Mouse (Mus musculus) lung, adult 2 months (tissue): ENCODE data around the gene Galntl6.

Source experiments
- CTCF ChIP-seq: fragments of 200-500 bp; IDR thresholded peaks from 2 replicates; pipeline ENCODE4 v1.5.1; 2011; ENCODE audit warnings: mild to moderate bottlenecking, low read length, control low read depth; ENCODE audit not compliant: insufficient read depth
- POLR2A ChIP-seq: fragments of 200-500 bp; IDR thresholded peaks from 2 replicates; pipeline ENCODE4 v1.6.1; 2011; ENCODE audit warnings: low read depth, mild to moderate bottlenecking, control low read depth, low read length, borderline replicate concordance; ENCODE audit errors: extremely low read depth

GRCm38 (mm10) chr8:57743636-57744035, 1168.8 kb downstream of the Galntl6 start:
- TF ChIP-seq CTCF (no peak), POLR2A (no peak)
